Mouse (Mus musculus) midbrain, embryonic 15.5 days (tissue): ENCODE data around the gene Epb41l1. TPM values are rescaled to one million over a fixed set of nuclear protein-coding genes. Genes with fewer than 3 reads are reported as not detected.
A peak's percentile ranks its signal among the peaks of the same experiment; 100 is the strongest.
"Not testable (repeated sequence)": the region's sequence is repeated elsewhere in the genome, so short reads cannot be mapped to it uniquely, and the experiment has no call there.

Experiments used
- ATAC-seq: fragments of 200-750 bp; cut with Nextera tagmentation; replicated peaks from 2 replicates; pipeline ENCODE4 v1.8.0; 2017; ENCODE audit warnings: moderate TSS enrichment
- H3K27ac ChIP-seq: fragments of 300-500 bp; sonication (generic); 2 replicates; pipeline ENCODE4 v1.5.1; 2015; ENCODE audit warnings: mild to moderate bottlenecking, inconsistent platforms
- H3K27me3 ChIP-seq: fragments of 300-500 bp; sonication (generic); replicated peaks from 2 replicates; pipeline ENCODE4 v1.6.1; 2015; ENCODE audit warnings: inconsistent platforms
- H3K36me3 ChIP-seq: fragments of 300-500 bp; sonication (generic); replicated peaks from 2 replicates; pipeline ENCODE4 v1.6.1; 2015; ENCODE audit warnings: inconsistent platforms
- H3K4me1 ChIP-seq: fragments of 300-500 bp; sonication (generic); 2 replicates; pipeline ENCODE4 v1.6.1; 2015; ENCODE audit warnings: inconsistent platforms
- H3K4me2 ChIP-seq: fragments of 300-500 bp; sonication (generic); 2 replicates; pipeline ENCODE4 v1.6.1; 2015; ENCODE audit warnings: inconsistent platforms, mild to moderate bottlenecking, moderate library complexity
- H3K4me3 ChIP-seq: fragments of 300-500 bp; sonication (generic); 2 replicates; pipeline ENCODE4 v1.5.1; 2015; ENCODE audit warnings: mild to moderate bottlenecking, inconsistent platforms
- H3K9ac ChIP-seq: fragments of 300-500 bp; sonication (generic); 2 replicates; pipeline ENCODE4 v1.6.1; 2015; ENCODE audit warnings: mild to moderate bottlenecking, inconsistent platforms
- H3K9me3 ChIP-seq: fragments of 300-500 bp; sonication (generic); 2 replicates; pipeline ENCODE4 v1.6.1; 2016; ENCODE audit warnings: inconsistent platforms
- WGBS: fragments of 180-500 bp; shearing (Covaris S2); methylation state at CpG from one replicate; pipeline ENCODE4 v1.1.7; 2015; ENCODE audit warnings: mixed read lengths; 5-methylcytosine and 5-hydroxymethylcytosine counted together
- polyA plus RNA-seq: library from polyadenylated mRNA; unstranded; fragments of >200 nt; fragmentation: Nextera tagmentation; extraction: Ambion mirVana; gene quantifications from 2 replicates; pipeline ENCODE4 v1.2.1, GENCODE M21; 2015

Epb41l1 gene
- polyA plus RNA-seq, result 15.6 and 19.6 TPM in 2 replicates

- peak within 1 kb of the TSS; percentile 96 for H3K27ac ChIP-seq
- ATAC-seq, result peak; percentile 79
- WGBS, result 1% methylated on average over 65 of the region's 76 CpGs
- peak within 1 kb of the TSS; percentile 78 for H3K4me2 ChIP-seq
- no peaks in the 10 kb centered on the region for H3K9me3 ChIP-seq
- H3K36me3 ChIP-seq, result no peaks in the 10 kb centered on the region
- H3K27me3 ChIP-seq, result no peaks in the 10 kb centered on the region
- H3K4me3 ChIP-seq, result peak within 1 kb of the TSS; percentile 75
- peaks cover 50% of the 10 kb centered on the region for H3K4me1 ChIP-seq
- H3K9ac ChIP-seq, result peak within 1 kb of the TSS; percentile 83
These were observed at the start of gene Epb41l1 for GRCm38 (mm10) chr2:156420694-156421380. Epb41l1 (plus strand) TSS chr2:156420909.

GRCm38 (mm10) chr2:156376956-156377355, 43.8 kb upstream of the Epb41l1 start:
- no peak overlapping the region for H3K9ac ChIP-seq
- H3K36me3 ChIP-seq, result no peaks in the 10 kb centered on the region
- no peak overlapping the region for H3K27ac ChIP-seq
- H3K4me2 ChIP-seq, result no peak overlapping the region
- no peak for ATAC-seq
- 78% methylated on average over 7 of the region's 7 CpGs for WGBS
- no peaks in the 10 kb centered on the region for H3K4me1 ChIP-seq
- H3K27me3 ChIP-seq, result no peaks in the 10 kb centered on the region
- H3K4me3 ChIP-seq, result no peak overlapping the region
- no peaks in the 10 kb centered on the region for H3K9me3 ChIP-seq

GRCm38 (mm10) chr2:156379929-156380328, 40.8 kb upstream of the Epb41l1 start:
- H3K4me3 ChIP-seq, result no peak overlapping the region
- H3K4me1 ChIP-seq, result no peaks in the 10 kb centered on the region
- no peaks in the 10 kb centered on the region for H3K27me3 ChIP-seq
- 93% methylated on average over 10 of the region's 10 CpGs for WGBS
- no peak overlapping the region for H3K27ac ChIP-seq
- no peak overlapping the region for H3K9ac ChIP-seq
- H3K36me3 ChIP-seq, result no peaks in the 10 kb centered on the region
- H3K4me2 ChIP-seq, result no peak overlapping the region
- no peak for ATAC-seq
- no peaks in the 10 kb centered on the region; the same call in 1 of the 2 replicates for H3K9me3 ChIP-seq

- Histone ChIP-seq H3K27me3 (no peaks in the 10 kb centered on the region), H3K4me1 (no peaks in the 10 kb centered on the region), H3K9ac (no peak overlapping the region), H3K27ac (no peak overlapping the region), H3K9me3 (no peaks in the 10 kb centered on the region; the same call in 1 of the 2 replicates), H3K4me3 (no peak overlapping the region), H3K4me2 (no peak overlapping the region), H3K36me3 (no peaks in the 10 kb centered on the region)
- 57% methylated on average over 4 of the region's 4 CpGs for WGBS
- no peak for ATAC-seq
These were observed 39.4 kb upstream of the Epb41l1 start for GRCm38 (mm10) chr2:156381350-156381749.

GRCm38 (mm10) chr2:156392461-156393154, 28.1 kb upstream of the Epb41l1 start:
- H3K4me1 ChIP-seq, H3K27me3 ChIP-seq, H3K36me3 ChIP-seq, H3K9ac ChIP-seq, H3K9me3 ChIP-seq: not testable (repeated sequence)
- peak; percentile 93 for ATAC-seq
- H3K4me2 ChIP-seq, result peak overlapping the region; percentile 43
- 0% methylated on average over 1 of the region's 63 CpGs for WGBS
- H3K27ac ChIP-seq, result peak overlapping the region; percentile 65
- peak overlapping the region; percentile 38 for H3K4me3 ChIP-seq

- H3K27ac ChIP-seq, result peak overlapping the region; percentile 65; the same call in 1 of the 2 replicates
- H3K9me3 ChIP-seq, result no peaks in the 10 kb centered on the region
- ATAC-seq, result peak; percentile 59; the same call in 1 of the 2 replicates
- peak overlapping the region; percentile 24; the same call in 1 of the 2 replicates for H3K9ac ChIP-seq
- no peaks in the 10 kb centered on the region for H3K27me3 ChIP-seq
- H3K4me3 ChIP-seq, result peak overlapping the region; percentile 38
- peaks cover 6% of the 10 kb centered on the region; the same call in 1 of the 2 replicates for H3K4me1 ChIP-seq
- no peaks in the 10 kb centered on the region for H3K36me3 ChIP-seq
- 57% methylated on average over 5 of the region's 5 CpGs for WGBS
- peak overlapping the region; percentile 43 for H3K4me2 ChIP-seq
These were observed 27.4 kb upstream of the Epb41l1 start for GRCm38 (mm10) chr2:156393155-156393828.

GRCm38 (mm10) chr2:156394282-156394681, 26.4 kb upstream of the Epb41l1 start:
- Histone ChIP-seq H3K4me2 (no peak overlapping the region), H3K27me3 (no peaks in the 10 kb centered on the region), H3K9ac (no peak overlapping the region), H3K4me3 (no peak overlapping the region), H3K9me3 (no peaks in the 10 kb centered on the region), H3K36me3 (no peaks in the 10 kb centered on the region), H3K27ac (no peak overlapping the region), H3K4me1 (peaks cover 6% of the 10 kb centered on the region; the same call in 1 of the 2 replicates)
- ATAC-seq, result no peak
- WGBS, result 92% methylated on average over 4 of the region's 4 CpGs

- H3K36me3 ChIP-seq, result no peaks in the 10 kb centered on the region
- no peak overlapping the region for H3K4me3 ChIP-seq
- no peak overlapping the region for H3K27ac ChIP-seq
- no peaks in the 10 kb centered on the region for H3K9me3 ChIP-seq
- H3K4me2 ChIP-seq, result no peak overlapping the region
- WGBS, result 91% methylated on average over 2 of the region's 2 CpGs
- no peaks in the 10 kb centered on the region for H3K27me3 ChIP-seq
- H3K9ac ChIP-seq, result no peak overlapping the region
- ATAC-seq, result no peak
- H3K4me1 ChIP-seq, result peaks cover 15% of the 10 kb centered on the region
These were observed 24.6 kb upstream of the Epb41l1 start for GRCm38 (mm10) chr2:156396096-156396495.

GRCm38 (mm10) chr2:156397988-156398387, 22.7 kb upstream of the Epb41l1 start:
- WGBS, result 91% methylated on average over 7 of the region's 7 CpGs
- H3K4me2 ChIP-seq, result no peak overlapping the region

DNA sequence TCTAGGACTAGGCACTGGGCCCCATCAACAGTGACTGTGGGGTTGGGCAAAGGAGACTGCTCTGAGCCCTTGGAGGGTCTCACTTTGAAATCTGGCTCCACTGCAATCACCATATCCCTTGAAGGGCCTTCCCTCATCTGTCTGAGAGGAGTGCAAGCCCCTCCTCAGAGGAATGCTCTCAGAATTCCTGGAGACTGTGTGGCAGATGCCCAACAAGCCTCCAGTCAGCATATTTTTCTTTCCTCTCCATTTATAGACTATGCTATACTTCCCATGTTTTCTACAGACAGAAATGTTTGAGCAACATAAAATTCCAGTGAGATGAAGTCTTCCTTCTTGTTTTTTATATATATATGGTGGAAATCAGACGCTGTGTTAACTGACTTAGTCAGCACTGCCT, 21.2 kb upstream of the Epb41l1 start:
- WGBS, result 88% methylated on average over 1 of the region's 1 CpGs
- Histone ChIP-seq H3K9ac (no peak overlapping the region), H3K9me3 (no peaks in the 10 kb centered on the region), H3K4me3 (no peak overlapping the region), H3K36me3 (no peaks in the 10 kb centered on the region), H3K27ac (no peak overlapping the region), H3K4me1 (peaks cover 14% of the 10 kb centered on the region), H3K27me3 (no peaks in the 10 kb centered on the region), H3K4me2 (no peak overlapping the region)
- ATAC-seq, result no peak

More at GRCm38 (mm10) chr2:156397988-156398387, 22.7 kb upstream of the Epb41l1 start:
- Histone ChIP-seq H3K9ac (no peak overlapping the region), H3K27me3 (no peaks in the 10 kb centered on the region), H3K9me3 (no peaks in the 10 kb centered on the region), H3K36me3 (no peaks in the 10 kb centered on the region), H3K4me1 (peaks cover 20% of the 10 kb centered on the region), H3K27ac (no peak overlapping the region), H3K4me3 (no peak overlapping the region)
- no peak for ATAC-seq

DNA sequence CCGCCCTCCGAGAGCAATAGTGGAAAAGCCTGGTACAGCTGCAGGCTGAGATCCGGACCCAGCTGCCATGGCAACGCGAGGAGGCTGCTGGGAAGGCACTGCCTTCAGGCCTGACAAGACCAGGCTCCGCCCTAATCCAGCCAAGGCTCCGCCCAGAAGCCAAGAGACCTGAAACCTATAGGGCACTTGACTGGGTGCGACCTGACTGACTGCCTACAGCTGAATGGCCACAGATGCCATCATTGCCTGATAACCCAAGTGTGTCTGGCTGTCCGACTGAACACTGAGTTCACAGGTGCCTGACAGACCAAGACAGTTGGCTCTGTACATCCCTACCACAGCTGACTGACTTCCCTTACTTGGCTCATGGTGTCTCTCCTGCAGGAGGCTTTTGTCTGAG, 19.4 kb upstream of the Epb41l1 start:
- Histone ChIP-seq H3K4me3 (peak overlapping the region; percentile 20), H3K9me3 (no peaks in the 10 kb centered on the region), H3K36me3 (no peaks in the 10 kb centered on the region), H3K4me1 (peaks cover 14% of the 10 kb centered on the region), H3K27ac (peak overlapping the region; percentile 80), H3K27me3 (no peaks in the 10 kb centered on the region), H3K4me2 (peak overlapping the region; percentile 43), H3K9ac (no peak overlapping the region)
- peak; percentile 94 for ATAC-seq
- 5% methylated on average over 9 of the region's 9 CpGs for WGBS

DNA sequence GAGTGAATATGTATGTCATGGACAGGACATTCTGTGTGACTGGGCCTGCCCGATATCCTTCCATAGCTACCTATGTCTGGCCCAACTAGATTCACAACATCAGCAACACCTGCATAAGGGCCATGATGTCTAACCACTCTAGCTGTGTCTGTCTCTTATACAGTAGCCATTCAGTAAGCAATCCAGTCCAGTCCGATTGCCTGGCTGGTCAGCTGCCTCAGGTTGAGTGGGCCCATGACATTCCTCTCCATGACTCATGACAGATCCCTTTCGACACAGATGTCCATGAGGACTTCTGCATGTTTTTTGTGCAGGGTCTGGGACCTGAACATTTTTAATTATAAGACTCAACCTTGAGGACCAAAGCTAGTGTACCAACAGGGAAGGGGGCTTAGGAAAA, 18.7 kb upstream of the Epb41l1 start:
- H3K27ac ChIP-seq, result no peak overlapping the region
- WGBS, result 93% methylated on average over 3 of the region's 3 CpGs

More for the DNA sequence above, 18.7 kb upstream of the Epb41l1 start:
- no peak for ATAC-seq
- Histone ChIP-seq H3K4me3 (no peak overlapping the region), H3K9ac (no peak overlapping the region), H3K36me3 (no peaks in the 10 kb centered on the region), H3K4me1 (peaks cover 18% of the 10 kb centered on the region), H3K27me3 (no peaks in the 10 kb centered on the region), H3K4me2 (no peak overlapping the region), H3K9me3 (no peaks in the 10 kb centered on the region)
